Mouse (Mus musculus) midbrain, embryonic 14.5 days (tissue): Measurements from ENCODE around the gene Erich2. TPM values are rescaled to one million over a fixed set of nuclear protein-coding genes. Genes with fewer than 3 reads are reported as not detected.

Experiments
- ATAC-seq: fragments of 200-750 bp; cut with Nextera tagmentation; 2 replicates; pipeline ENCODE4 v1.8.0; 2017; ENCODE audit warnings: moderate number of reproducible peaks, moderate library complexity; ENCODE audit not compliant: low FRiP score, low TSS enrichment
- DNase-seq: peaks from one replicate; pipeline ENCODE4 v3.0.0-alpha.2; 2015
- H3K27ac ChIP-seq: fragments of 300-500 bp; sonication (generic); replicated peaks from 2 replicates; pipeline ENCODE4 v1.5.1; 2014; ENCODE audit warnings: mild to moderate bottlenecking, low read depth, low read length, moderate library complexity
- H3K27me3 ChIP-seq: fragments of 300-500 bp; sonication (generic); 2 replicates; pipeline ENCODE4 v1.6.1; 2014; ENCODE audit warnings: low read length, control low read depth, mixed read lengths; ENCODE audit not compliant: control insufficient read depth, insufficient read depth
- H3K36me3 ChIP-seq: fragments of 300-500 bp; sonication (generic); 2 replicates; pipeline ENCODE4 v1.6.1; 2014; ENCODE audit warnings: low read length, control low read depth; ENCODE audit not compliant: control insufficient read depth, insufficient read depth
- H3K4me1 ChIP-seq: fragments of 300-500 bp; sonication (generic); 2 replicates; pipeline ENCODE4 v1.6.1; 2014; ENCODE audit warnings: mild to moderate bottlenecking, antibody characterized with exemption, low read length, control low read depth; ENCODE audit not compliant: control insufficient read depth, insufficient read depth
- H3K4me2 ChIP-seq: fragments of 300-500 bp; sonication (generic); 2 replicates; pipeline ENCODE4 v1.6.1; 2014; ENCODE audit warnings: mild to moderate bottlenecking, low read length, moderate library complexity
- H3K4me3 ChIP-seq: fragments of 300-500 bp; sonication (generic); replicated peaks from 2 replicates; pipeline ENCODE4 v1.5.1; 2014; ENCODE audit warnings: low read depth, low read length
- H3K9ac ChIP-seq: fragments of 300-500 bp; sonication (generic); replicated peaks from 2 replicates; pipeline ENCODE4 v1.6.1; 2014; ENCODE audit warnings: mild to moderate bottlenecking, low read length, moderate library complexity
- H3K9me3 ChIP-seq: fragments of 300-500 bp; sonication (generic); 2 replicates; pipeline ENCODE4 v1.6.1; 2016; ENCODE audit warnings: low read length, control low read depth, mixed read lengths; ENCODE audit not compliant: control insufficient read depth
- WGBS: fragments of 180-500 bp; shearing (Covaris S2); extraction: QIAGEN DNeasy Blood & Tissue Kit; methylation state at CpG from one replicate; pipeline ENCODE4 v1.1.7; 2014; 5-methylcytosine and 5-hydroxymethylcytosine counted together
- polyA plus RNA-seq: library from polyadenylated mRNA; unstranded; fragments of >200 nt; fragmentation: Nextera tagmentation; extraction: Ambion mirVana; gene quantifications from 2 replicates; pipeline ENCODE4 v1.2.1, GENCODE M21; 2014

Gene Erich2
- polyA plus RNA-seq: 1.00 and 2.3 TPM in 2 replicates

GRCm38 (mm10) chr2:70508496-70508895 is at the start of gene Erich2:
Gene Erich2 (plus strand): TSS chr2:70508819.
- ATAC-seq (0 out of 2 replicates have a peak, but pooled peaks have one; percentile 7), DNase-seq (peak; percentile 69)

DNA sequence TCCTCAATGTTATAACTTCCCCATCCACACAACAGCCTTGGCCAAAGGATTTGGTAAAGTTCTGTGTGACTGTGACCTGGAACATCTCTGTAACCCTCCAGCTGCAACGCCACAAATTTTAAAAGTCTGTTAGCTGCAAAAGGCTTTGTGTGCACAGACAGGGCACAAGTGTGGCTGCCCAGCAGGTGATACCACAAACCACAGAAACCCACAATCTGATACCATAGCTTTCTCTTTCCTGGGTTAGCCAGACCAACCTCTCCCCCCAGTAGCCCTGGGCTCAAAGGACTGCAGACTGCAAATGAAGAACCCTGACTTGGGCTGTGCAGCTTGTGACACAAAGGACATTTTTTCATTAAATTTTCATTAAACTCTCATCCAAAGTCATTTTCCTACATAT is 45.0 kb upstream of the Erich2 start:
- no peak for DNase-seq
- H3K27ac ChIP-seq: no peak overlapping the region
- no peaks in the 10 kb centered on the region for H3K9me3 ChIP-seq
- no peak overlapping the region for H3K9ac ChIP-seq
- no peak overlapping the region for H3K4me2 ChIP-seq
- H3K4me1 ChIP-seq: no peaks in the 10 kb centered on the region
- H3K27me3 ChIP-seq: no peaks in the 10 kb centered on the region
- no peaks in the 10 kb centered on the region for H3K36me3 ChIP-seq
- 91% methylated on average over 1 of the region's 1 CpGs for WGBS
- H3K4me3 ChIP-seq: no peak overlapping the region
- ATAC-seq: no peak

More at GRCm38 (mm10) chr2:70508496-70508895, at the start of gene Erich2:
- Histone ChIP-seq H3K4me2 (peak within 1 kb of the TSS; percentile 92), H3K4me3 (peak within 1 kb of the TSS; percentile 51), H3K36me3 (no peaks in the 10 kb centered on the region), H3K9me3 (no peaks in the 10 kb centered on the region), H3K9ac (peak within 1 kb of the TSS; percentile 50), H3K27me3 (no peaks in the 10 kb centered on the region), H3K27ac (no peak within 1 kb of the TSS), H3K4me1 (peaks cover 7% of the 10 kb centered on the region)
- 5% methylated on average over 10 of the region's 10 CpGs for WGBS

DNA sequence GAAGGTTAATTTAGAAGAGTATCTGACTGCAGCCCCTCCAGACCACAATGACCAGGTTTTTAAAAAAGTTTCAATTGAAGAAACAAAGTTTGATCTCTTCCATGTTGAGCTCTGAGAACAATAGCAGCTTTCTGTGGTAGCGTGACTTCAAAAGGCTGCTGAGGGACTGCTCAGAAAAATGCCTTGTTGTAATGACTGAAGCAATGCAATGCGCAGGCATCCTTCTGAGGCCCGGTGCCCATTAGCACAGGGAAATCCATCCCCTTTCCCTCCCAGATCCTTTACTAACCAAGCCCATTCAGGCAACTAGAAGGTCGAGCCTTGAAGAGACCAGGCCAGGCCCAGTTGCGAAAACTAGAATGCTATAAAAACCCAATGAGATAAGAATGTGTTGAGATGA is 37.5 kb upstream of the Erich2 start:
- Histone ChIP-seq H3K9me3 (no peaks in the 10 kb centered on the region), H3K4me2 (peak overlapping the region; percentile 71; the same call in 1 of the 2 replicates), H3K36me3 (no peaks in the 10 kb centered on the region), H3K4me3 (no peak overlapping the region), H3K4me1 (peaks cover 30% of the 10 kb centered on the region), H3K27ac (no peak overlapping the region), H3K9ac (no peak overlapping the region), H3K27me3 (peaks cover 43% of the 10 kb centered on the region)
- DNase-seq: peak; percentile 30
- WGBS: 10% methylated on average over 5 of the region's 5 CpGs
- ATAC-seq: no peak

GRCm38 (mm10) chr2:70471861-70472620 is 36.6 kb upstream of the Erich2 start:
- H3K27me3 ChIP-seq: peaks cover 52% of the 10 kb centered on the region
- under 1% methylated on average over 48 of the region's 48 CpGs for WGBS
- H3K4me1 ChIP-seq: peaks cover 32% of the 10 kb centered on the region
- peak overlapping the region; percentile 32 for H3K4me3 ChIP-seq
- peak; percentile 74 for DNase-seq
- peak overlapping the region; percentile 71 for H3K4me2 ChIP-seq
- H3K9ac ChIP-seq: peak overlapping the region; percentile 29; the same call in 1 of the 2 replicates
- peak; percentile 19; the same call in 1 of the 2 replicates for ATAC-seq
- no peaks in the 10 kb centered on the region for H3K36me3 ChIP-seq
- 0 out of 2 replicates have a peak overlapping the region, but pooled peaks have one; percentile 13 for H3K27ac ChIP-seq
- H3K9me3 ChIP-seq: no peaks in the 10 kb centered on the region

DNA sequence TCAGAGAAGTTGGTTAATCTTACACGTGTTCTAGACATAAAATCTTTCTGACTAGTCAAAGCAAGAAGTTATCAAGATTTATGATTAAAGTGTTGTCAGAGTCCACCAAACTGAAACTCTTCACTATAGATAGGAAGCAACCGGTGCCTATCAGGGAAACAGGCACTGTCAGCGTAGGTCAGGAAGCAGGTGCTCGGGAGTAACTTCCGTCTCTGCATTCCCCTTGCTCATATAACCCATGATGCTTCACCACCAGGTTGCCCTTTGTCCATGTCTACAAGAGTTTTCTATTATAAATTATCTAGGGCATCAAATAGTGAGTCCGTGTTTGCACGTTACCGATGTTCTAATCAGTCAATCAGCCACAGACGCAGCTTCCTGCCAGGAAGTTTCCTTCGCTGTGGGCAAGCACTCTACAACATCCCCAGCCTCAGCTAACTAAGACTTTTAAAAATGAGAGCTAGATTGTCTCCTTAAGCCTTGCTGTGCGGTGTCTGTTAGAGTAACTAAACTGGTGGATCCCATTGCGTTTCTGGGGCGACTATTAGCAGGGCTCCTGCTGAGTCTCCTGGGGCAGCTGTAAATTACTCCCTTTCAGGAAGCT is 10.8 kb upstream of the Erich2 start:
- Histone ChIP-seq H3K27me3 (no peaks in the 10 kb centered on the region), H3K4me2 (no peak overlapping the region), H3K9ac (no peak overlapping the region), H3K4me1 (no peaks in the 10 kb centered on the region), H3K36me3 (no peaks in the 10 kb centered on the region), H3K4me3 (no peak overlapping the region), H3K9me3 (no peaks in the 10 kb centered on the region), H3K27ac (no peak overlapping the region)
- DNase-seq (no peak), ATAC-seq (no peak)
- 59% methylated on average over 13 of the region's 13 CpGs for WGBS

GRCm38 (mm10) chr2:70503436-70503835 is 5.2 kb upstream of the Erich2 start:
- Histone ChIP-seq H3K27ac (no peak overlapping the region), H3K4me2 (no peak overlapping the region), H3K9ac (no peak overlapping the region), H3K4me1 (peaks cover under 1% of the 10 kb centered on the region), H3K4me3 (no peak overlapping the region), H3K9me3 (no peaks in the 10 kb centered on the region), H3K36me3 (no peaks in the 10 kb centered on the region), H3K27me3 (no peaks in the 10 kb centered on the region)
- WGBS: 89% methylated on average over 10 of the region's 10 CpGs
- ATAC-seq: no peak
- DNase-seq: no peak

GRCm38 (mm10) chr2:70505229-70505628 is 3.4 kb upstream of the Erich2 start:
- Histone ChIP-seq H3K9ac (no peak overlapping the region), H3K4me1 (peaks cover 7% of the 10 kb centered on the region), H3K9me3 (no peaks in the 10 kb centered on the region), H3K27me3 (no peaks in the 10 kb centered on the region), H3K36me3 (no peaks in the 10 kb centered on the region), H3K4me3 (no peak overlapping the region), H3K27ac (no peak overlapping the region), H3K4me2 (no peak overlapping the region)
- ATAC-seq (no peak), DNase-seq (peak; percentile 40)
- 31% methylated on average over 1 of the region's 1 CpGs for WGBS

- H3K4me1 ChIP-seq: peaks cover 7% of the 10 kb centered on the region
- 17% methylated on average over 4 of the region's 4 CpGs for WGBS
- no peak for DNase-seq
- H3K9me3 ChIP-seq: no peaks in the 10 kb centered on the region
- no peak overlapping the region for H3K9ac ChIP-seq
- H3K4me2 ChIP-seq: no peak overlapping the region
- no peaks in the 10 kb centered on the region for H3K27me3 ChIP-seq
- no peaks in the 10 kb centered on the region for H3K36me3 ChIP-seq
- ATAC-seq: no peak
- no peak overlapping the region for H3K27ac ChIP-seq
- H3K4me3 ChIP-seq: no peak overlapping the region
Measured at GRCm38 (mm10) chr2:70505896-70506295, 2.7 kb upstream of the Erich2 start.
